ENCODE assay signal across 17 mouse cellular contexts in the genomic region with DNA sequence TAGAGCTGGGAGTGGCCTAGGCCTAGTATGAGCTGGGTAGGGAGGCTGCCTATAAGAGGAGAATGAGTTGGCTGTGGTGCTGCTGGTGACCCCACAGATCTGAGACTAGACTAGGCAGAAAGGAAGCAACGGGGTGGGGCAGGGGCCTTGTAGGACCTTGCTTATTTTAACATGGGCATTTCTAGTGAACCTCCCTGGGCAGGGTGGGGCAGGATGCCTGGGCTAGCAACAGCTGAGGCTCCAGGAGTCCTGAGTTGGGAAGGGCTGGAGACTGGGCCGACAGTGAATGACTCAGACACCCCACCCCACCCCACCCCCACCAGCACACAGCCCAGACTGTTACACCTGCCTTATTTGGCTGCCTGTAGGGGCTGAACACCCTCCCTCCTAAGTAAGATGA. TPM values are rescaled to one million over a fixed set of nuclear protein-coding genes. Genes with fewer than 3 reads are reported as not detected.
DNase-seq lines count a peak whose midpoint lies in the region; ATAC-seq and TF ChIP-seq lines count a peak whose summit lies in the region.
"Had no signal": no experiment of that assay in that cellular context is flagged by ENCODE, and none has a peak within 500 bp of the region (broad histone marks: within the 10 kb centered on the region; RNA-seq: fewer than 3 reads in every experiment).

No protein-coding gene starts in this region.

- TF ChIP-seq CTCF in heart, adult 2 months (IDR thresholded peaks at IDR 0.05), result no peak

- H3K9ac ChIP-seq in heart, adult 2 months (ENCODE audit: low read depth, low read length), result no peak overlapping the region
- H3K9ac ChIP-seq in limb, embryonic 12.5 days (replicated peaks), result no peak overlapping the region
- H3K9ac ChIP-seq in stomach, embryonic 16.5 days (ENCODE audit: low read length), result no peak overlapping the region
- H3K9ac ChIP-seq: liver, embryonic 14.5 days had no signal

- peak in 1 of 2 experiments; percentile 42 for DNase-seq in heart, adult 2 months
- DNase-seq in heart, postnatal 10 days, result no peak
- DNase-seq in limb, embryonic 10.5 days (ENCODE audit: low spot score), result no peak
- peak; percentile 90 for DNase-seq in R1 (ENCODE audit: low read depth, low spot score)
- DNase-seq in retina, embryonic 14.5 days (ENCODE audit: low spot score), result no peak
- DNase-seq in left cerebral cortex, adult 8-10 months (ENCODE audit: low spot score in 2 of 2), result no peak
- DNase-seq: cerebellum, postnatal 25 days; kidney, postnatal 10 days; thymus, adult 18-20 months had no signal

- peaks cover 20% of the 10 kb centered on the region for H3K36me3 ChIP-seq in heart, adult 2 months (ENCODE audit: control insufficient read depth, insufficient read depth, low read length)
- peaks cover 94% of the 10 kb centered on the region for H3K36me3 ChIP-seq in limb, embryonic 12.5 days
- H3K36me3 ChIP-seq in limb, embryonic 10.5 days, result peaks cover 99% of the 10 kb centered on the region
- peaks cover 27% of the 10 kb centered on the region for H3K36me3 ChIP-seq in stomach, embryonic 16.5 days (ENCODE audit: control insufficient read depth, insufficient read depth, low read length)

- peak; percentile 35; the same call in 1 of the 2 replicates for ATAC-seq in limb, embryonic 12.5 days (ENCODE audit: insufficient number of reproducible peaks, insufficient read depth, low FRiP score, low TSS enrichment, low read depth)
- peak; percentile 25; the same call in 1 of the 2 replicates for ATAC-seq in stomach, embryonic 16.5 days (ENCODE audit: insufficient read depth, low FRiP score)
- ATAC-seq: inflammation-experienced regulatory T-cells, adult 6 months had no signal

- intact Hi-C loops in heart, adult 2 months (cut with DNase I), result no loop called here
- intact Hi-C loops in heart, postnatal 10 days (cut with DNase I), result no loop called here

- H3K4me1 ChIP-seq in heart, adult 2 months (ENCODE audit: control insufficient read depth, insufficient read depth, low read length), result peaks cover 39% of the 10 kb centered on the region
- H3K4me1 ChIP-seq in limb, embryonic 12.5 days (replicated peaks), result peaks cover 13% of the 10 kb centered on the region
- peaks cover 19% of the 10 kb centered on the region for H3K4me1 ChIP-seq in limb, embryonic 10.5 days
- H3K4me1 ChIP-seq in stomach, embryonic 16.5 days (ENCODE audit: control insufficient read depth, insufficient read depth, low read length), result peaks cover 26% of the 10 kb centered on the region

- no peak overlapping the region for H3K4me2 ChIP-seq in limb, embryonic 12.5 days
- H3K4me2 ChIP-seq in stomach, embryonic 16.5 days (ENCODE audit: low read depth, low read length), result no peak overlapping the region

- no peaks in the 10 kb centered on the region for H3K27me3 ChIP-seq in heart, adult 2 months (ENCODE audit: control insufficient read depth, insufficient read depth, low read length)
- no peaks in the 10 kb centered on the region for H3K27me3 ChIP-seq in limb, embryonic 12.5 days
- H3K27me3 ChIP-seq in limb, embryonic 10.5 days (ENCODE audit: low read depth, poor library complexity, severe bottlenecking), result no peaks in the 10 kb centered on the region
- H3K27me3 ChIP-seq in stomach, embryonic 16.5 days (ENCODE audit: control insufficient read depth, insufficient read depth, low read length), result no peaks in the 10 kb centered on the region

- H3K27ac ChIP-seq in heart, adult 2 months, result peak overlapping the region; percentile 48
- H3K27ac ChIP-seq in limb, embryonic 12.5 days, result no peak overlapping the region
- H3K27ac ChIP-seq in limb, embryonic 10.5 days, result no peak overlapping the region
- no peak overlapping the region for H3K27ac ChIP-seq in stomach, embryonic 16.5 days (ENCODE audit: low read length)
- H3K27ac ChIP-seq: forebrain, embryonic 10.5 days; hindbrain, embryonic 10.5 days; liver, embryonic 14.5 days had no signal

- no peak for TF ChIP-seq EP300 in heart, adult 2 months (IDR thresholded peaks at IDR 0.05; ENCODE audit: insufficient read depth, low read depth, low read length)

- 35% methylated on average over 2 of the region's 2 CpGs for WGBS in heart, adult 2 months
- 91% methylated on average over 2 of the region's 2 CpGs for WGBS in limb, embryonic 12.5 days
- 92% methylated on average over 2 of the region's 2 CpGs for WGBS in limb, embryonic 10.5 days
- 71% methylated on average over 2 of the region's 2 CpGs for WGBS in stomach, embryonic 16.5 days

- TF ChIP-seq POLR2A in heart, adult 2 months (IDR thresholded peaks at IDR 0.05; ENCODE audit: insufficient read depth, low read depth, low read length), result no peak

- no peak overlapping the region for H3K4me3 ChIP-seq in heart, adult 2 months
- no peak overlapping the region for H3K4me3 ChIP-seq in limb, embryonic 12.5 days (replicated peaks)
- no peak overlapping the region for H3K4me3 ChIP-seq in limb, embryonic 10.5 days
- no peak overlapping the region for H3K4me3 ChIP-seq in stomach, embryonic 16.5 days (replicated peaks; ENCODE audit: low read length)
- H3K4me3 ChIP-seq: forebrain, embryonic 10.5 days; hindbrain, embryonic 10.5 days had no signal

- H3K79me2 ChIP-seq in heart, adult 2 months (replicated peaks; ENCODE audit: control insufficient read depth, insufficient read depth, low read length), result no peaks in the 10 kb centered on the region

- H3K9me3 ChIP-seq in limb, embryonic 12.5 days, result no peaks in the 10 kb centered on the region
- no peaks in the 10 kb centered on the region for H3K9me3 ChIP-seq in limb, embryonic 10.5 days (replicated peaks)
- H3K9me3 ChIP-seq in stomach, embryonic 16.5 days (replicated peaks; ENCODE audit: control insufficient read depth, low read length), result no peaks in the 10 kb centered on the region
- H3K9me3 ChIP-seq: forebrain, embryonic 10.5 days; hindbrain, embryonic 10.5 days had no signal

RNA-seq across cellular contexts. Expression of a gene that starts 6.3 kb away (rescaled TPM):
- 10 to 100 TPM; 13.6 to 14.8 TPM for total RNA-seq in heart, adult 2 months (2021)
- 33.2 and 36.9 TPM in 2 replicates for polyA plus RNA-seq in heart, adult 2 months (2012; rRNA removed)
- total RNA-seq in heart, postnatal 10 days (2021), result 10 to 100 TPM; 24.9 to 26.3 TPM
- polyA plus RNA-seq in limb, embryonic 12.5 days (2016; fragmentation: Nextera tagmentation; extraction: Ambion mirVana), result 116 and 121 TPM in 2 replicates
- 145 and 157 TPM in 2 replicates for polyA plus RNA-seq in limb, embryonic 10.5 days (2016; fragmentation: Nextera tagmentation; extraction: Ambion mirVana)
- polyA plus RNA-seq in stomach, embryonic 16.5 days (2015; fragmentation: Nextera tagmentation; extraction: Ambion mirVana), result 75.8 and 84.7 TPM in 2 replicates
- 10 to 100 TPM; 37.0 to 42.1 (median 39.8) TPM for total RNA-seq in left cerebral cortex, adult 8-10 months (2022)

RNA-seq across cellular contexts. Expression of a gene that starts 10.2 kb away (rescaled TPM):
- total RNA-seq in heart, adult 2 months (2021), result 100 to 1,000 TPM; 424 to 434 TPM
- polyA plus RNA-seq in heart, adult 2 months (2012; rRNA removed), result 641 and 822 TPM in 2 replicates
- total RNA-seq in heart, postnatal 10 days (2021), result 100 to 1,000 TPM; 630 to 639 TPM
- 331 and 337 TPM in 2 replicates for polyA plus RNA-seq in limb, embryonic 12.5 days (2016; fragmentation: Nextera tagmentation; extraction: Ambion mirVana)
- polyA plus RNA-seq in limb, embryonic 10.5 days (2016; fragmentation: Nextera tagmentation; extraction: Ambion mirVana), result 267 and 310 TPM in 2 replicates
- polyA plus RNA-seq in stomach, embryonic 16.5 days (2015; fragmentation: Nextera tagmentation; extraction: Ambion mirVana), result 638 and 686 TPM in 2 replicates
- total RNA-seq in left cerebral cortex, adult 8-10 months (2022), result 100 to 1,000 TPM; 406 to 526 (median 451) TPM

RNA-seq across cellular contexts. Expression of a gene that starts 31.7 kb away (rescaled TPM):
- total RNA-seq in heart, adult 2 months (2021), result not detected
- polyA plus RNA-seq in heart, adult 2 months (2012; rRNA removed), result 0.06 and 0.08 TPM in 2 replicates
- under 1 TPM; 0.43 to 0.62 TPM for total RNA-seq in heart, postnatal 10 days (2021)
- 6.2 and 8.8 TPM in 2 replicates for polyA plus RNA-seq in limb, embryonic 12.5 days (2016; fragmentation: Nextera tagmentation; extraction: Ambion mirVana)
- polyA plus RNA-seq in limb, embryonic 10.5 days (2016; fragmentation: Nextera tagmentation; extraction: Ambion mirVana), result 0.88 and 1.9 TPM in 2 replicates
- polyA plus RNA-seq in stomach, embryonic 16.5 days (2015; fragmentation: Nextera tagmentation; extraction: Ambion mirVana), result 18.3 and 18.5 TPM in 2 replicates
- total RNA-seq in left cerebral cortex, adult 8-10 months (2022), result not detected
- total RNA-seq: left cerebral cortex, postnatal 36 days; neutrophil, adult 5-6 weeks had no signal

RNA-seq across cellular contexts. Expression of a gene that starts 43.5 kb away (rescaled TPM):
- total RNA-seq in heart, adult 2 months (2021), result 10 to 100 TPM; 32.4 to 34.2 TPM
- 42.0 and 48.1 TPM in 2 replicates for polyA plus RNA-seq in heart, adult 2 months (2012; rRNA removed)
- 10 to 100 TPM; 40.9 to 42.0 TPM for total RNA-seq in heart, postnatal 10 days (2021)
- 0.94 and 1.8 TPM in 2 replicates for polyA plus RNA-seq in limb, embryonic 12.5 days (2016; fragmentation: Nextera tagmentation; extraction: Ambion mirVana)
- 0.94 and 1.0 TPM in 2 replicates for polyA plus RNA-seq in limb, embryonic 10.5 days (2016; fragmentation: Nextera tagmentation; extraction: Ambion mirVana)
- 10.0 and 10.1 TPM in 2 replicates for polyA plus RNA-seq in stomach, embryonic 16.5 days (2015; fragmentation: Nextera tagmentation; extraction: Ambion mirVana)
- total RNA-seq in left cerebral cortex, adult 8-10 months (2022), result 1 to 10 TPM in 2 of 4 experiments, under 1 TPM in 2; 0.21 to 1.1 (median 0.86) TPM
- total RNA-seq: neutrophil, adult 5-6 weeks had no signal

RNA-seq across cellular contexts. Expression of a gene that starts 57.9 kb away (rescaled TPM):
- 1 to 10 TPM in 1 of 2 experiments, under 1 TPM in 1; 0.44 to 1.3 TPM for total RNA-seq in heart, adult 2 months (2021)
- 1.8 and 1.9 TPM in 2 replicates for polyA plus RNA-seq in heart, adult 2 months (2012; rRNA removed)
- total RNA-seq in heart, postnatal 10 days (2021), result 1 to 10 TPM in 1 of 2 experiments, under 1 TPM in 1; 0.81 to 1.2 TPM
- 2.2 and 2.8 TPM in 2 replicates for polyA plus RNA-seq in limb, embryonic 12.5 days (2016; fragmentation: Nextera tagmentation; extraction: Ambion mirVana)
- polyA plus RNA-seq in limb, embryonic 10.5 days (2016; fragmentation: Nextera tagmentation; extraction: Ambion mirVana), result 5.5 TPM in 2 replicates
- 4.1 and 6.0 TPM in 2 replicates for polyA plus RNA-seq in stomach, embryonic 16.5 days (2015; fragmentation: Nextera tagmentation; extraction: Ambion mirVana)
- total RNA-seq in left cerebral cortex, adult 8-10 months (2022), result under 1 TPM; 0.18 to 0.44 (median 0.29) TPM
